Mouse (Mus musculus) limb, embryonic 12.5 days (tissue): Measurements from ENCODE around the gene Flnc. TPM values are rescaled to one million over a fixed set of nuclear protein-coding genes. Genes with fewer than 3 reads are reported as not detected.
"Not testable (repeated sequence)": the region's sequence is repeated elsewhere in the genome, so short reads cannot be mapped to it uniquely, and the experiment has no call there.

ENCODE experiments used
- ATAC-seq: fragments of 200-750 bp; cut with Nextera tagmentation; 2 replicates; pipeline ENCODE4 v1.8.0; 2017; ENCODE audit warnings: low read depth, moderate TSS enrichment; ENCODE audit not compliant: insufficient number of reproducible peaks, insufficient read depth, low FRiP score, low TSS enrichment
- H3K27ac ChIP-seq: fragments of 300-500 bp; sonication (generic); 2 replicates; pipeline ENCODE4 v1.5.1; 2016; ENCODE audit warnings: mild to moderate bottlenecking, moderate library complexity
- H3K27me3 ChIP-seq: fragments of 300-500 bp; sonication (generic); 2 replicates; pipeline ENCODE4 v1.6.1; 2016; ENCODE audit warnings: mild to moderate bottlenecking, moderate library complexity
- H3K36me3 ChIP-seq: fragments of 300-500 bp; sonication (generic); 2 replicates; pipeline ENCODE4 v1.6.1; 2016; ENCODE audit warnings: mild to moderate bottlenecking, moderate library complexity
- H3K4me1 ChIP-seq: fragments of 300-500 bp; sonication (generic); replicated peaks from 2 replicates; pipeline ENCODE4 v1.6.1; 2016
- H3K4me2 ChIP-seq: fragments of 300-500 bp; sonication (generic); 2 replicates; pipeline ENCODE4 v1.6.1; 2016; ENCODE audit warnings: mild to moderate bottlenecking, moderate library complexity
- H3K4me3 ChIP-seq: fragments of 300-500 bp; sonication (generic); replicated peaks from 2 replicates; pipeline ENCODE4 v1.5.1; 2016; ENCODE audit warnings: mild to moderate bottlenecking
- H3K9ac ChIP-seq: fragments of 300-500 bp; sonication (generic); replicated peaks from 2 replicates; pipeline ENCODE4 v1.6.1; 2016; ENCODE audit warnings: mild to moderate bottlenecking, moderate library complexity
- H3K9me3 ChIP-seq: fragments of 300-500 bp; sonication (generic); 2 replicates; pipeline ENCODE4 v1.6.1; 2016; ENCODE audit warnings: mild to moderate bottlenecking, moderate library complexity
- WGBS: fragments of 180-500 bp; shearing (Covaris S2); methylation state at CpG from one replicate; pipeline ENCODE4 v1.1.7; 2016; 5-methylcytosine and 5-hydroxymethylcytosine counted together
- polyA plus RNA-seq: library from polyadenylated mRNA; unstranded; fragments of >200 nt; fragmentation: Nextera tagmentation; extraction: Ambion mirVana; gene quantifications from 2 replicates; pipeline ENCODE4 v1.2.1, GENCODE M21; 2016

Gene Flnc
- polyA plus RNA-seq, result 10.8 and 13.9 TPM in 2 replicates

DNA sequence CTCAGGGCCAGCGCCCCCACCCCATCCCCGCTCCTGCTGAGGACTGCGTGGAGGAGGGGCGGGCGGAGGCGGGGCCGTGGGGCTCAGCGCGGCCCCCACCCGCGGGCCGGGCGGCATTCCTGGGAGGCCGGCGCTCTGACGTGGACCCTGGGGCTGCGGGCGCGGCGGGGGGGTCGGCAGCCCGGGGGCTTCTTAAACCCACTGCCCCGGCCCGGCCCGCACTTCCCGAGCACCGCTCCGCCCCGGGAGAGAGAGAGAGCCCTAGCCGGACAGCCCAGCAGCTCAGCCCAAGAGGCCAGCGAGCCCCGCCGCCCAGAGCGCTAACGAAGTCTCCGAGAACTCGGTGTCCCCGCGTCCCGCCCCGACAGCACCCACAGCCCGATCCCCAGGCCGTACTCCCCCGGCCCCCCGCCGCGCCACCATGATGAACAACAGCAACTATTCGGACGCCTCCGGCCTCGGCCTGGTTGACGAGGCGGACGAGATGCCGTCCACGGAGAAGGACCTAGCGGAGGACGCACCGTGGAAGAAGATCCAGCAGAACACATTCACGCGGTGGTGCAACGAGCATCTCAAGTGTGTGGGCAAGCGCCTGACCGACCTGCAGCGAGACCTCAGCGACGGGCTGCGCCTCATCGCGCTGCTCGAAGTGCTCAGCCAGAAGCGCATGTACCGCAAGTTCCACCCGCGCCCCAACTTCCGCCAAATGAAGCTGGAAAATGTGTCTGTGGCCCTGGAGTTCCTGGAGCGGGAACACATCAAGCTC lies at the start of gene Flnc:
TSS of gene Flnc (plus strand) at position 219 of the 766 bp plus-strand sequence.
- under 1% methylated on average over 64 of the region's 77 CpGs for WGBS
- peak within 1 kb of the TSS; percentile 68 for H3K9ac ChIP-seq
- H3K4me2 ChIP-seq, result peak within 1 kb of the TSS; percentile 87
- H3K4me3 ChIP-seq, result peak within 1 kb of the TSS; percentile 57
- H3K27ac ChIP-seq, result peak within 1 kb of the TSS; percentile 45
- peaks cover 50% of the 10 kb centered on the region for H3K27me3 ChIP-seq
- H3K4me1 ChIP-seq, result peaks cover 64% of the 10 kb centered on the region
- ATAC-seq, result peak; percentile 33; the same call in 1 of the 2 replicates
- no peaks in the 10 kb centered on the region for H3K9me3 ChIP-seq
- H3K36me3 ChIP-seq, result no peaks in the 10 kb centered on the region

GRCm38 (mm10) chr6:29388052-29388518 lies 45.0 kb upstream of the Flnc start, which contains the start of gene Opn1sw:
Opn1sw (minus strand) TSS chr6:29388468.
- Histone ChIP-seq H3K4me3 (peak within 1 kb of the TSS; percentile 31), H3K9ac (no peak within 1 kb of the TSS; the same call in 1 of the 2 replicates), H3K36me3 (no peaks in the 10 kb centered on the region), H3K4me1 (peaks cover 26% of the 10 kb centered on the region), H3K9me3 (no peaks in the 10 kb centered on the region), H3K27me3 (peaks cover 7% of the 10 kb centered on the region; the same call in 1 of the 2 replicates), H3K4me2 (peak within 1 kb of the TSS; percentile 52), H3K27ac (peak within 1 kb of the TSS; percentile 64; the same call in 1 of the 2 replicates)
- WGBS, result 5% methylated on average over 12 of the region's 12 CpGs
- ATAC-seq, result peak; percentile 73; the same call in 1 of the 2 replicates

GRCm38 (mm10) chr6:29388606-29389080 lies 44.4 kb upstream of the Flnc start:
- Histone ChIP-seq H3K9ac (no peak overlapping the region), H3K27ac (peak overlapping the region; percentile 64; the same call in 1 of the 2 replicates)

DNA sequence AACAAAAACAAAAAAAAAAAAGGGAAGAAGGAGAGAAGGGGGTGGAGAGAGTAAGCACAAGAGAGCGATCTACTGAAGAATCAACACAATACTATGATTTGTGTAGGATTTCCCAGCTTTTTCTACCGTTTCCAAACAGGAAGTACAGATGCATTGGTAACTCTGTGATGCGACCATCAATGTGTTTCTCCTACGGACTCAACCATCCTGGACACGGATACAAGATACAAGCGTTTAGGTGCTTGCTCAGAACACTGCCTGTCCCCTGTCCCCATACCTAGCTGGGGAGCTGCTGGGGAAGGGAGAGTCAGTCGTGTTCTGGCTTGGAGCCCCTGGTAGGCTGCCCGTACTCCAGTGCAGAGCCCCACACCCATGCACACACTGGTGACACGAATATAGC lies 43.6 kb upstream of the Flnc start:
- no peak for ATAC-seq
- Histone ChIP-seq H3K9ac (no peak overlapping the region), H3K4me1 (peaks cover 26% of the 10 kb centered on the region), H3K27ac (no peak overlapping the region), H3K9me3 (no peaks in the 10 kb centered on the region), H3K27me3 (peaks cover 12% of the 10 kb centered on the region), H3K4me3 (no peak overlapping the region), H3K4me2 (no peak overlapping the region), H3K36me3 (no peaks in the 10 kb centered on the region)
- 64% methylated on average over 9 of the region's 9 CpGs for WGBS

More at GRCm38 (mm10) chr6:29388606-29389080, 44.4 kb upstream of the Flnc start:
- WGBS, result 10% methylated on average over 11 of the region's 11 CpGs
- Histone ChIP-seq H3K9me3 (no peaks in the 10 kb centered on the region), H3K4me2 (peak overlapping the region; percentile 52), H3K36me3 (no peaks in the 10 kb centered on the region), H3K4me3 (peak overlapping the region; percentile 31), H3K4me1 (peaks cover 26% of the 10 kb centered on the region), H3K27me3 (peaks cover 7% of the 10 kb centered on the region; the same call in 1 of the 2 replicates)
- peak; percentile 72 for ATAC-seq

- ATAC-seq, H3K4me2 ChIP-seq, H3K9ac ChIP-seq, H3K27ac ChIP-seq, H3K4me3 ChIP-seq, H3K9me3 ChIP-seq, H3K36me3 ChIP-seq: not testable (repeated sequence)
- peaks cover 28% of the 10 kb centered on the region for H3K4me1 ChIP-seq
- H3K27me3 ChIP-seq, result peaks cover 23% of the 10 kb centered on the region
- 84% methylated on average over 1 of the region's 1 CpGs for WGBS
These were observed 42.6 kb upstream of the Flnc start for GRCm38 (mm10) chr6:29390500-29390899.

DNA sequence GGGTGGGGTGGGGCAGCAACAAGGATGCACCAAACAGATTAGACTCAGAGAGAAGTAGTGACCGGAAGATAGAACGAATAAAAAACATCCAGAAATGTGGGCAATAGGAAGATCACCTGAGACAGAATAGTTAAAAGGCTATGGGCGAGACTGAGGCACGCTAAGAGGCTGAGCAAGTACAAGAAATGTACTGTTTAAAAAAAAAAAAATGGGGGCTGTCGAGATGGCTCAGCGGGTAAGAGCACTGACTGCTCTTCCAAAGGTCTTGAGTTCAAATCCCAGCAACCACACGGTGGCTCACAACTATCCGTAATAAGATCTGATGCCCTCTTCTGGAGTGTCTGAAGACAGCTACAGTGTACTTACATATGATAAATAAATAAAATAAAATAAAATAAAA lies 41.8 kb upstream of the Flnc start:
- H3K27ac ChIP-seq, H3K4me2 ChIP-seq, H3K36me3 ChIP-seq, H3K9ac ChIP-seq, H3K9me3 ChIP-seq, ATAC-seq, H3K4me3 ChIP-seq: not testable (repeated sequence)
- peaks cover 31% of the 10 kb centered on the region for H3K4me1 ChIP-seq
- H3K27me3 ChIP-seq, result peaks cover 23% of the 10 kb centered on the region
- WGBS, result 73% methylated on average over 8 of the region's 8 CpGs

DNA sequence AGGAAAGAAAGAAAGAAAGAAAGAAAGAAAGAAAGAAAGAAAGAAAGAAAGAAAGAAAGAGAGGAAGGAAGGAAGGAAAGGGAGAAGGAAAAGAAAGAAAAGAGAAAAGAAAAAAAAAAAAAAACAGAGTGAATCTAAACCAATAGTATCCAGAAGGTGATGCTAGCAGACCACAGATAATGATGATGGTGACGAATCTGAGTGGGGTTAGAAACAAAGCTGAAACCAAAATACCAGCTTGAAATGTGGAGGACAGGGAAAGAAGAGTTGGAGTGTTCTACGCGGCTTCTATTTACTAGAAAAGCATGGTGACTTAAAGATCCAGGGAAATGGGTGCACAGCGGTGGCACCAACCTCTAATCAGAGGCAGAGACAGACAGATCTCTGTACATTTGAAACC lies 41.3 kb upstream of the Flnc start:
- Histone ChIP-seq H3K4me1 (peaks cover 26% of the 10 kb centered on the region), H3K4me3 (no peak overlapping the region), H3K9ac (no peak overlapping the region), H3K27me3 (peaks cover 23% of the 10 kb centered on the region), H3K27ac (no peak overlapping the region), H3K9me3 (no peaks in the 10 kb centered on the region), H3K4me2 (no peak overlapping the region), H3K36me3 (no peaks in the 10 kb centered on the region)
- ATAC-seq, result no peak
- WGBS, result 72% methylated on average over 4 of the region's 4 CpGs

DNA sequence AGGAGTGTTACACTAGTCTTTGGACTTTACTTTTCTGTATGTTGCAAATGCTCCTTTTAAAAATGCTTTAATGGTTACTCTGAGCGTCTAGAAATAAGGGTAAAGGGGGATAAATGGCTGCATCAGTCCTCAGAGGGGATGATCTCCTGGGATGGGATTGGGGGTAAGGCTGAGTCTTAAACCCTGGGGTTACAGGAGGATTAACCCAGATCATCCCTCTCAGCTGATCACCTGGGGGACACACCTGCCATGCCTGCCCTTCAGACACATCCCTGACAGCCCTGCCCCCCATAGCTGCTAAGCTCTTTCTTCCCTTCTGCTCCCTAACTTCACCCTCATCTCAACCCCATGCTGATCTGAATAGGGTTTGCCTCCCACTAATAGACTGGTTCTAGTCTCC lies 38.8 kb upstream of the Flnc start:
- H3K27ac ChIP-seq, result no peak overlapping the region
- no peak overlapping the region for H3K4me2 ChIP-seq
- H3K36me3 ChIP-seq, result peaks cover 5% of the 10 kb centered on the region; the same call in 1 of the 2 replicates
- 62% methylated on average over 1 of the region's 1 CpGs for WGBS
- H3K4me1 ChIP-seq, result peaks cover 20% of the 10 kb centered on the region
- no peak for ATAC-seq
- H3K9ac ChIP-seq, result no peak overlapping the region
- no peak overlapping the region for H3K4me3 ChIP-seq
- peaks cover 23% of the 10 kb centered on the region for H3K27me3 ChIP-seq
- H3K9me3 ChIP-seq, result no peaks in the 10 kb centered on the region

DNA sequence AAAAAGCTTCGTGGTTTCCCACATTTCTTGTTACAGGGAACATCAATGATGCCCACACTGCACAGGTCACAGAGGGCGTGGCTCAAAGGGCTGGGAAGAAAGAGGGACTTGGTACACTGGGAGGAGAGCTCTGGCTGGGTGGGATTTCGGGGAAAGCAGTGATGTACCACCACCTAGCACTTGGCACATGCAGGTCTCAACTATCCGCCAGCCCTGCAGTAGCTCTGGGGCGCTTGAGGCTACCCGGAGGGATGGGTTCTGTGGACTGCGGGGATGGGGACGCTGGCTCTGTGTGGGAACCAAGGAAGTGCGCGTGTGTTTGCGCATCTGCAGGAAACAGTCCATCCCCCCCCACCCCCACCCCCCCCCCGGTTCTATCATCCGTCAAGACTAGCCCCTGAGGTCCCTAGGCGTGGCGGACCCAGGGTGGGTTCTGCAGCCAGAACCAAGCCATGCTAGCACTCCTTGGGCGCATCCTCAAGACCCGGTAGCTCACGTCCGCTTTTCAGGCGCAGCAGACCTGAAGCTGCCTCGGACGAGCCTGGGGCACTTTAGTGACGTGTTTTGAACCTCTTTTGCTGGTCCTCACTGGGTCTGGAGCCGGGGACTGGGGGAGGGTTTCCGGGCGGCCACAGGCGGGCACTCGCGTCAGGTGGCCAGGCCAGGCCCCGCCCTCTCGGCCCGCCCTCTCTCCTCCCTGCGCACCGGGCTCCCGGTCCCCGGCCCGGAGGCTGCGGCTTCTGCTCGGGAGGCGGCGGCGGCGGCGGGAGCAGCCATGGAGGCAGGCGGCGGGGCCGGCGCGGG lies 36.9 kb upstream of the Flnc start, which contains the start of gene Ccdc136:
TSS of gene Ccdc136 (plus strand) at position 400 of the 804 bp plus-strand sequence.
- Histone ChIP-seq H3K27ac (peak within 1 kb of the TSS; percentile 74), H3K4me3 (peak within 1 kb of the TSS; percentile 75), H3K36me3 (peaks cover 20% of the 10 kb centered on the region), H3K27me3 (peaks cover 16% of the 10 kb centered on the region), H3K4me1 (peaks cover 20% of the 10 kb centered on the region), H3K9me3 (no peaks in the 10 kb centered on the region), H3K4me2 (peak within 1 kb of the TSS; percentile 88), H3K9ac (peak within 1 kb of the TSS; percentile 77)
- WGBS, result under 1% methylated on average over 46 of the region's 49 CpGs
- peak; percentile 92 for ATAC-seq

- Histone ChIP-seq H3K4me3 (peak overlapping the region; percentile 75), H3K4me2 (peak overlapping the region; percentile 88), H3K36me3 (peaks cover 21% of the 10 kb centered on the region), H3K27me3 (peaks cover 16% of the 10 kb centered on the region), H3K4me1 (peaks cover 20% of the 10 kb centered on the region), H3K9me3 (no peaks in the 10 kb centered on the region), H3K27ac (peak overlapping the region; percentile 74), H3K9ac (peak overlapping the region; percentile 77)
- peak; percentile 83 for ATAC-seq
- 2% methylated on average over 20 of the region's 24 CpGs for WGBS
These were observed 36.1 kb upstream of the Flnc start for GRCm38 (mm10) chr6:29396714-29397540.
